Mouse (Mus musculus) urinary bladder, adult 18-20 months (tissue): ENCODE data around the gene Atxn2.

Experiments used
- DNase-seq, 2 experiments: peaks; one replicate each; pipeline ENCODE4 v3.0.0; 2022; ENCODE audit warnings: low spot score in 2 of 2, mixed read lengths in 2 of 2

Atxn2 gene

DNA sequence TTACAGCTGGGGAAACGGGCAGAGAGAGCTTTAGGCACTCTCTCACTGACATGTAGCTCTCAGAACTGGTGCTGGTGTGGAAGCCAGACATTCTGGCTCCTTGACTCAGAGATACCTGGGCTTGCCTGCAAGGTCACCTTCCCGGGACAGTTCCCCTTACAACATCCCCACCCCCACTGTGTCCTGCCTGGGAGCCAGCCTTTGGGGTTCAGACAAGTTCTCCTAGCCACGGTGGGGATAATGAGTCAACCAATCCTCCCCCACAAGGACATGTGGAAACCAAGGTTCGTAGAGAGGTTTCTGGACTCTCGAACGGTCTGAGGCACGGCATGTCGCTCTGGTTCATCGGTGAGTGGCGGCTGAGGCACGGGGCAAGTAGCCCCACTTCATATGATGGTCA, 145.6 kb downstream of the Atxn2 start:
- no peak for DNase-seq

GRCm38 (mm10) chr5:121858427-121858826, 147.3 kb downstream of the Atxn2 start:
- no peak for DNase-seq

GRCm38 (mm10) chr5:121861964-121862363, 150.8 kb downstream of the Atxn2 start:
- DNase-seq = no peak

- no peak for DNase-seq
Measured at GRCm38 (mm10) chr5:121864330-121864729, 153.2 kb downstream of the Atxn2 start.
